Mouse (Mus musculus) CH12F3 (cell line): ENCODE measurements around the gene Gpld1.

Experiments used
- in situ Hi-C: fragments of 300-500 bp; cut with MboI; formaldehyde crosslinking; loops from 2 replicates; pipeline ENCODE4 v1.14.3; 2020; ENCODE audit warnings: low sequenced_read_pairs

Gene Gpld1

GRCm38 (mm10) chr13:24942512-24943282 lies at the start of gene Gpld1:
Gpld1 (plus strand) TSS chr13:24943152.
- in situ Hi-C loops = no loop called here

GRCm38 (mm10) chr13:24893880-24894279 lies 49.1 kb upstream of the Gpld1 start:
- in situ Hi-C loops = no loop called here

GRCm38 (mm10) chr13:24901916-24902315 lies 41.0 kb upstream of the Gpld1 start:
- in situ Hi-C loops = no loop called here

GRCm38 (mm10) chr13:24903412-24903811 lies 39.5 kb upstream of the Gpld1 start:
- in situ Hi-C loops = no loop called here

- in situ Hi-C loops = no loop called here
Measured at GRCm38 (mm10) chr13:24905422-24905821, 37.5 kb upstream of the Gpld1 start.

DNA sequence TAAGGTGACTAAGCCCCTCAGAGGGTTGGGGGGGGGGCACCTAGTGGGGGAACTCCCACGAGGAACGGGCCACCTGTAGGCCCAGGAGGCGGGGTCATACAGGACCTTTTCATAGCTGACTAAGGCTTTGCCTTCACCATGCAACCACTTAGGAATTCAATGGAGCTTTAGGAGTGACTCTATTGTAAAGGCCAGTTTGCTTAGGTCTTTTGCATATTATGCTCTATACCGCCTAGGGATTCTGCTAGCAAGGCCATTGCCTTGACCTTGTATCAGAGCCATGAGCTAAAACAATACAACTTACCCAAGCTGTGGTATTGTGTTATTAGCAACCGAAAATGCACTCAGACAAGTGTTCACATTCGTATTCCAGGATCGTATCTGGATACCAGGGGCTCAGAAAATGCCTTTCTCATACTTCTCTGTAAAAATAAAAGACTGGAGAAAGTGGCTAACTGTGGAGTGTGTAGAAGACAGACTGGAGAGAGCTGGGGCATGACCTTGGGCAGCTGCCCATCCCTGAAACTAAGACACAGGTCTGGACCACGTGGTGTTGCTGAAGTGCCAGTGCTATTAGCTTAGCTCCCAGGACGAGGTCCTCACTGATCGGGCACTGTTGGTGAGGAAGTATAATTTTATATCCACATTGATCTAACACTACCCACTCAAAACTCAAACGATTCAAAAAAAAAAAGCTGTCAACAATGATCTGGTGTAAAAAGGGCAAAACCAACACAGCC lies 36.0 kb upstream of the Gpld1 start:
- in situ Hi-C loops = no loop called here

GRCm38 (mm10) chr13:24909112-24909511 lies 33.8 kb upstream of the Gpld1 start:
- in situ Hi-C loops = no loop called here

DNA sequence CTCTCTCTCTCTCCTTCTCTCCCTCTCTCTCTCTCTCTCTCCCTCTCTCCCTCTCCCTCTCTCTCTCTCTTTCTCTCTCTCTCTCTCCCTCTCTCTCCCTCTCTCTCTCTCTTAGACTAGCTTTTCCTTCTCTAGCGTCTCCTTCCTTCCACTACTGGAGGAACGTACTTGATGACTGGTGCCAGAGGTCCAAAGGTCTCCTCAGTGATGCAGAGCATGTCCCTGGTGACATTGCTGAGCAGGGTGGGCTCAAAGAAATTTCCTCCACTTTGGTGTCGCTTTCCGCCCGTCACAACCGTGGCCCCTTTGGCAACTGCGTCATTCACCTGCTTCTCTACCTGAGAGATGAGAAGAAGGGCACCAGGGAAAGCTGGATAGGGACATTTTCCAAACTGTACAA lies 29.4 kb upstream of the Gpld1 start:
- in situ Hi-C loops = no loop called here

DNA sequence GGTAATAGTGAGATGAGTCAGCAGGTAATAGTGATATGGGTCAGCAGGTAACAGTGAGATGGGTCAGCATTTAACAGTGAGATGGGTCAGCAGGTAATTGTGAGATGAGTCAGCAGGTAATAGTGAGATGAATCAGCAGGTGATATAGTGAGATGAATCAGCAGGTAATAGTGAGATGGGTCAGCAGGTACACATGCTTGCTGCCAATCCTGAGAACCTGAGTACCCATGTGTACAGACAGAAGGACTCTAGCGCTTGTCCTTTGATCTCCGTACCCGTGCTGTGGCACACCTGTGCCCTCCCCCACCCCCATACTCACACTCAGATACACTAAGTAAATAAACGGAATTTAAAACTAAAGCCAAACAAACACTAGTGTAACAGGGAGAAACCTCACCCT lies 28.0 kb upstream of the Gpld1 start:
- in situ Hi-C loops = no loop called here

GRCm38 (mm10) chr13:24915831-24916230 lies 27.1 kb upstream of the Gpld1 start:
- in situ Hi-C loops = no loop called here

DNA sequence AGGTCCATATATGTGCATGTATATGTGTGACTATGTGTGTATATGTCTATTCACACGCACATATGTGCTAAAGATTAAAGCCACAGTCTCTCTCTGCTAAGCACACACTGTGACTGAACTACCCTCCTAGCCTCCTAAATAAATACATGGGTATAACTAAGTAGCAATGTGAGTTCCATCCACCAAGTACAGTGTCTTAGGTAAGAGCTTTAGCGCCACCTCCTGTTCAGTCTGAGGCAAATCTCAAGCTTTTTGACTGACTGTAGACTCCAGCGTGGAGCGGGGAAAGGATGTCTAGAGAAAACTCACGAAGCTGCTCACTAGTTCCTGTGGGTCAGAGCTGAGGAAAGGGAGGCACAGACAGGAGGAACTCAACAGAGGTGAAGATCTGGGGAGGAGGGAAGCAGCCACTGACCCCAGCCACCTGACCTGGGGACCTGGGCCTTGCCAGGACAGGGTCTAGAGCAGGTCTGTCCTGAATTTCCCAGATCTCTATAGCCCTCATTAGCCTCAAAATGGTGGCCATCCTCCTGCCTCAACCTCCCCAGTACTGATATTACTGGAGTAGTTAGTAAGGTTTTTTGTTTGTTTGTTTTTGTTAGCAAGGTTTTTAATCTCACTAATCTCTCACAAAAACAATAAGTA lies 22.5 kb upstream of the Gpld1 start:
- in situ Hi-C loops = no loop called here

DNA sequence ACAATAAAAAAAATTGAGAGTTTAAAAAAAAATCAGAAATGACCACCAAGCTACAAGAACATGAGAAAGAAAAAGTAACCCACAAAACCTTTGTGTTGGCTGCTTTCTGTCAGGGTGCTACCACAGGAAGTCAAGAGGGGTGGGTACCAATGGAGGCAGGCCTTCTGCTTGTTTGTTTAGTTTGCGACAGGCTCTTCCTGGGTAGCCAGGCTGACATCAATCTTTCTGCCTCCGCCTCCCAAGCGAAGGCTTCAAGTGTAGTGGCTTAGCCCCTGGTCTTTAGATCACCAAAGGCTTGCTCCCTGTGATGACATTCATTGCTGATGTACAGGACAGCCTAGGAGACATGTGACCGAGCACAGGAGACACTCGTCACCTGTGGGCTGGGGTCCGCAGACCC lies 21.7 kb upstream of the Gpld1 start:
- in situ Hi-C loops = no loop called here

- in situ Hi-C loops = no loop called here
Measured at GRCm38 (mm10) chr13:24923991-24924390, 19.0 kb upstream of the Gpld1 start.

- in situ Hi-C loops = no loop called here
Measured at GRCm38 (mm10) chr13:24930591-24930990, 12.4 kb upstream of the Gpld1 start.

DNA sequence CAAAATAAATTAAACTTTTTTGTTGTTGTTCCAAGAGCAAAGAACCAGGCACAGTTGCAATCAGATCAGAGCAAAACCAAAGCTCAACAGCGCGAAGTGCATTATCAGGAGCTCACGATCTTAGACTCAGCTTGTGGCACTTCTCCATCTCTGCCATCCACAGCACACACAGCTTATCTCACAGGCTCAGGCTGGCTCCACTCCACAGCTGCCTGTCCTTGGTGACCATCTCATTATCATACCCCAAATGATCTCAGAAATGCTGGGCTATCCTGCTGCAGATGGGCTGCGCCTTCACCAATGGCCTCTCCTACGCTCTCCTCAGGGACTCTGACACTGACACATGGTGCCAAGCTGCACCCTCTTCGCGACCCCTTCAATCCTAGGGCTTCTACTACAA lies 9.8 kb upstream of the Gpld1 start:
- in situ Hi-C loops = no loop called here

- in situ Hi-C loops = no loop called here
Measured at GRCm38 (mm10) chr13:24936772-24937107, 6.2 kb upstream of the Gpld1 start.

DNA sequence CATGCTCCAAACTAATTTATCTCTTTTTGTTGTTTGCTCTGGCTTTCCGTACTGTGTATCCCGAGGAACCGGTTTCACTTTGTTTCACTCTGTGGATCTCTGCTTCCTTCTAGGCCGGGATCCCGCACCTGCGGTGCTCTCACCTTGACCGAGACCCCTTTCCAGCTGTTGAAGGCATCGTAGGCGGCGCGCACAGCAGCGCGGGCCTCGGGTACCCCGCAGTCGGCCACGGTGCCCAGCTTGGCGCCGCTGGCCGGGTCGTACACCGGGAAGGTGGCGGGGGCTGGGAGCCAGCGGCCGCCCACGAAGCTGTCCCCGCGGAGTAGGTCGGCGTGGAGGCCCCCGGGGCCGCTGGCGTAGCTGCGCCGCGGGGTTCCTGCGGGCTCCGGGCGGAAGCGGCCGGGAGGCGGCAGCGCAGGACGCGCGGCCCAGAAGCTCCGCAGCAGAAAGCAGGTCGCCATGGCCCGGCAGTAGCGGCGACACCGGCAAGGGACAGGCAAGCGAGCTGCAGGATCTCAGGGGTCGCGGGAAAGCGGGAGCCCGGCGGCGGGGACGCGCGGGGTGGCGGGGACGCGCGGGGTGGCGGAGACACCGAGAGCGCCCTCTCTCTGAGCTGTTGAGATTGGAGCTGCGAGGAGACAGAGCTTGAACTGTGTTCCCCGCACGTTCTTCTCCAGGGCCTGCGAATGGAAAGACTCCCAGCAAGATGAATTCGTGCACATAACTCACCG lies 5.7 kb upstream of the Gpld1 start, which contains the start of gene Aldh5a1:
Gene Aldh5a1, minus strand, starts transcription at position 554 of the 731 bp plus-strand sequence.
- in situ Hi-C loops = no loop called here

- in situ Hi-C loops = no loop called here
Measured at GRCm38 (mm10) chr13:24937839-24938166, 5.1 kb upstream of the Gpld1 start.

- in situ Hi-C loops = no loop called here
Measured at GRCm38 (mm10) chr13:24938683-24939082, 4.3 kb upstream of the Gpld1 start.

GRCm38 (mm10) chr13:24939472-24939871 lies 3.5 kb upstream of the Gpld1 start:
- in situ Hi-C loops = no loop called here

DNA sequence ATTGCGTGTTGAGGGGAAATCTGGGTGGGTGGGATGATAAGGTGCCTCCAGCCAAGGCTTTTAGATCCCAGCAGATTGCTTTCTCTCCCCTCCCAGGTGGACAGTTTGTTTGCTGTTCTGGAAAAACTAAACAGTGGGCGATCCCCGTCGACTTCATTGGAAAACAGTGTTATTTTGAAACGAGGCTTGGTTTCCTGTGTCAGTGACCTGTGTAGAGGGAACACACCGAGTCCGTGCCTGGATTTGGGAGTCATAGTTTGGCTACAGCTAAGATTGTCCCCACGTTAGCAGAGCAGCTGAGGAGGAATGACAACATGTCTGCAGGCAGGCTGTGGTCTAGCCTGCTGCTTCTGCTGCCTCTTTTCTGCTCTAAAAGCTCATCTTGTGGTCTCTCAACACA lies 351 bp downstream of the Gpld1 start:
- in situ Hi-C loops = no loop called here
